Mouse (Mus musculus) testis, postnatal 10 days (tissue): ENCODE measurements around the gene Gm49378.

Source experiments
- DNase-seq: peaks from one replicate; pipeline ENCODE4 v3.0.0; 2021; ENCODE audit warnings: low spot score

Gm49378 gene

GRCm38 (mm10) chr14:55629312-55629711 lies 8.4 kb downstream of the Gm49378 start:
- DNase-seq, result peak; percentile 79

DNA sequence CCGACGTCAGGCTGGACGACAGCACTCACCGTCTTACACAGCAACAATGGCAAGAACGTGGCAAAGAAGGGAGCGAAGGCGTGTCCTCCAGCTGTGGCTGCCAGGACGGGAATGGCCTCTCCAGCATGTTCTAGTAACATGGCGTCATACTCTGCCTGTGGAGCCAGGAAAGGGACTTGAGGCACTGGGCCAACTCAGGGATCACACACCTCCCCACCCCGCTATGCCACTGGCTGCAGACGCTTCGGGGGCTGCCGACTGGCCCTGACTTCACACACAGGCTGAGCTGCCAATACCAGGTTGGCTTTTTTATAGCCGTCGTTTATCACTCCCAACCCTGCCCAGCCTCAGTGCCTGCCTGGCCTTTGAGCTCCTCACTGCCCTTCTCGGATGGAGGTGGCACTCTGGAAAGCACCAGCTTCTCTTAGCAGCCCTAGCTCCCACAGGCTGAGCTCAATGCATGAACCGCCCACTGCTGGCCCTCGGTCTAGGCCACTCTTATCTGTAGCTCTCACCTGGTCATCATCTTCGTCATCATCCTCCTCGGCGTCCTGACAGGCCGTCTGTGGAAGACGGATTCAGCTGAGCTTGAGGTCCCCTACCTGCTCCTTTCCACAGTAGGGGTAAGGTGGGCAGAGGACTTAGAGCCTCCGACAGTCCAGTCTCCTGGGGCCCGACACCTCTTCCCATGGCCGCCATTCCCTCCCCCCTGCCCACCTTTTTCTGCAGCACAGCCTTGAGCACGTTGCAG lies 9.4 kb downstream of the Gm49378 start:
- DNase-seq, result no peak

DNA sequence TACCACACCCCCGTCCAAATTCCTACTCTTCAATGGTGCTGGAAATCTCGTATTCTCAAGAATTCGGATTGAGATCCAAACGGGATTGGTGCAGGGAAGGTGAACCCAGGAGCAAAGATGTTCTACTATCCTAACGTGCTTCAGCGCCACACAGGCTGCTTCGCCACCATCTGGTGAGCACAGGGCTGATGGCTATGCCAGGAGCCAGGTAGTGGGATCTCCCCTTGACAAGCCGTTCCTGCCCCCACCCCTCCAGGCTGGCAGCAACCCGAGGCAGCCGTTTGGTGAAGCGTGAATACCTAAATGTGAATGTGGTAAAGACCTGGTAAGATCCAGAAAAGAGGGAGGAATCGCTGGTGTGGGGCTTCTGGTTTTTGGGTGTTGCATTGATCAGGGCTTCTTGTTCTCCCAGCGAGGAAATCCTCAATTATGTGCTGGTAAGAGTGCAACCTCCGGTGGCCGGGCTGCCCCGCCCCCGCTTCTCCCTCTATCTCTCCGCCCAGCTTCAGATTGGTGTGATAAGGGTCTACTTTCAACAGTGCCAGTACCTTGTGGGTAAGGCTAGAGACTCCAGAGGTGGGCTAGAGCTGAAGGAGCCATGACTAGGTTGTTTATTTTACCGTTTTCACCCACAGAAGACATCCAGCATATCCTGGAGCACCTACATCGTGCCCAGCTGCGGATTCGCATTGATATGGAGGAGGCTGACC lies 19.1 kb downstream of the Gm49378 start:
- no peak for DNase-seq

DNA sequence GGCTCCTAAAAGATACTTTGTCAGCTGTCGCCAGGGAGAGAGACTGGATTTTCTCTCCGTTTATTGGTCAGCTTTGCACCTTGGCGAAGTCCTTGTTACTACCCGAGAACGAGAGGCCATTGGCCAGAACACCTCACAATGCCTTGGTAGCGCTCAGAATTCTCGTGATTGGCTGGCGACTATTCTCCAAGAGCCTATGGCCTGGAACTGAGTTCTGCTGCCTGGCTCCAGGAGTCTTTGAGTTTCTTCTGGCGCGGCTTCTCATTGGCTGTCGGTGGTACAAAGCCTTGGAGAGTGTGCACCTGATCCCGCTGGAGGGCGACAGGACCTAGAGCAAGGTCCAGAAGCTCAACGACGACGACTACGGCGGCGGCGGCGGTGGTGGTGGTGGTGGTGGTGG lies 19.9 kb downstream of the Gm49378 start, which contains the start of gene Rec8:
Gene Rec8, plus strand, starts transcription at position 216 of the 400 bp plus-strand sequence.
- no peak for DNase-seq

GRCm38 (mm10) chr14:55616844-55617243 lies 20.9 kb downstream of the Gm49378 start:
- no peak for DNase-seq

DNA sequence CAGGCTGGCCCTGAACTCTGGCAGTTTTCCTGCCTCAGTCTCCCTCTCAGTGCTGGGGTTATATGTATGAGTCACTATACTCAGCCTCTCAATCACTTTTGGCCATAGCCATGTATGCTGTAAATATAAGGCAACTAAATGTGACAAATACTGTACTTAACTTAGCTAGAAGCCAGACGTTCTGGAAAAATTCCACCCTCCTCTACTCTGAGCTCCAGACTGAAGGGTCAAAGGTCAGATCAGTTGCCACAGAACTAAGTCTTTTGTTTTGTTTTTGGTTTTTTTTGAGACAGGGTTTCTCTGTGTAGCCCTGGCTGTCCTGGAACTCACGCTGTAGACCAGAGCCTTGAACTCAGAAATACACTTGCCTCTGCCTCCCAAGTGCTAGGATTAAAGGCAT lies 21.8 kb downstream of the Gm49378 start:
- no peak for DNase-seq

GRCm38 (mm10) chr14:55614565-55615178 lies 23.0 kb downstream of the Gm49378 start:
- DNase-seq, result no peak

DNA sequence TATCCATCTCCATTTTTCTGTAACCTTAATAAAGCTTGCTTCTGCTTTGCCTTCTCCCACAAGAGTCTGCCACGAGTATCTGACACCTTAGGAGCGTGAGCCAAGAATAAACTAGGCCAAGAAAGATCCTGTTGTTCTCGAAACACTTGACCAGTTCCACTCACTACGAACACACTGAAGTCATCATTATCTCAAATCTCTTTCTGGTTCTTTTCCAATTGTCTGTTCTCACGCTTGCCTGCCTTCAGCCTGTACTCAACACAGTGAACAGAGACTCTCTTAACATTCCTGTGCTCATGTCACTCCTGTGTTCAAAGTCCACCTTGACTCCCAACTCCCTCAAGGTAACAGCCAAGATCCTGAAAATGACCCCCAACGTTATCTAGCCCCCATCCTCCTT lies 24.3 kb downstream of the Gm49378 start:
- DNase-seq, result no peak

GRCm38 (mm10) chr14:55608339-55608738 lies 29.4 kb downstream of the Gm49378 start:
- DNase-seq, result no peak

DNA sequence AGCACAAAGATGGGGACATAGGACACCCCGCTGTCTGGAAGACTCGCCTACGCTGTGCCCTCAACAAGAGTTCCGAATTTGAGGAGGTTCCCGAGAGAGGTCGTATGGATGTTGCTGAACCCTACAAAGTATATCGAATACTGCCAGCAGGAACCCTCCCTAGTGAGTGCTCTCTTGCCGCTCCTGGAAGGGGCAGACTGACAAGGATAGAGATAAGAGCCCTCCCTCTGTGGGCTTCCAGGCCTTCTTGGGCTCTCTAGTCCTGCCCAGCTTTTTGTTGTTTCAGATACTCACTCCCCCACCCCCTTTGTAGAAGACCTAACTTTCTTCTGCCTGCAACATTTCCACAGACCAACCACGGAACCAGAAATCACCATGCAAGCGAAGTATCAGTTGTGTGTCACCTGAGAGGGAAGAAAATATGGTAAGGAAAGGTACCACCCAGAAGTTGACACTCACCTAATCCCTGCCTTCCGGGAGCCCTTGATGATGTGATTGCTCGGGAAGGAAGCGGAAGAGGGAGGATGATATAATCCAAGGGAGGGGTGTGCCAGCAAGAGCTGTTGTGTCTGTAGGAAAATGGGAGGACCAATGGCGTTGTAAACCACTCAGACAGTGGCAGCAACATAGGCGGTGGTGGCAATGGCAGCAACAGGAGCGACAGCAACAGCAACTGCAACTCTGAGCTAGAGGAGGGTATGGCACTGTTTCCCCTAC lies 31.8 kb downstream of the Gm49378 start:
- no peak for DNase-seq

GRCm38 (mm10) chr14:55604823-55605222 lies 32.9 kb downstream of the Gm49378 start:
- DNase-seq, result no peak

DNA sequence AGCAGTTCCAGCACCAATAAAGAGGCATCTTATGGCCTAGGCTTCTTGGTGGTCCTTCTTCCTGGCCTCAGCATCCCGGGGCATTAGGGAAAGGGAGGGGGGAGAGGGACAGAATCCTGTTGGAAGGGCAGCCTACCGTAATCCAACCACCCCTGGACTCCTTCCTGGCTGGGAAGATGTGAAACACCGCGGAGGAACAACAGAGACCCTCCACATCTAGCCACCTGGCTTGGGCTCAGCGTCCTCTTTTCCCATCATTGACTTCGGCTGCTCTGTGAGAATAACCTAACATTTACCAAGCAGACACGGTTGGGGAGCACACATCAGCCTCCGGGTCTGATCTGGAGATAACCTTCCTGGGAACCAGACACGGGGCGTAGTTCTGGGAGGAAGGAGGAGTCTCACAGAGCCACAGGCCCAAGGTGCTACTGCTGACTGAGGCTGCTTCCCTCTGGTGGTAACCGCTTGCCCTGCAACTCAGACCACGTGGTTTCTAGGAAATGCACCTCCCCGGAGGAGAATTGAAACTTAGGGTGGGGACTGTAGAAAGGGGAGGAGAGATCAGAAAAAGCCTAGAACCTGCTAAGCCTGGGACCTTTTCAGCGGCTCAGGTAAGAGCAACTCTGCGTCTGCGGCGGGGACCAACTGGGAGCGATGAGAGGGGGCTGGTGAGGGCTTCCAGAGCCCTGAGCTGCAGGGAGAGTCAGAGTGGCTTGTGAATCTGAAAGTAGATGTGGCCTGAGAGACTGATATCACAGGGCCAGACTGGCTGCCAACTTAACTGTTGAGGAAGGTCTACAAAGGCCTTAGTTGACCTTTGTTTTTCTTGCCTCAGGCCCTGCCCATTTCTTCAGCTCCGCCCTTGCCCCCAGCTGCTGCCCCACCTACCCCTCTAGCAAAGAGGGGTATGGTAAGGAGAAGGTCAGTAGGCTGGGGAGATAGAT lies 33.8 kb downstream of the Gm49378 start:
- DNase-seq, result peak; percentile 92

DNA sequence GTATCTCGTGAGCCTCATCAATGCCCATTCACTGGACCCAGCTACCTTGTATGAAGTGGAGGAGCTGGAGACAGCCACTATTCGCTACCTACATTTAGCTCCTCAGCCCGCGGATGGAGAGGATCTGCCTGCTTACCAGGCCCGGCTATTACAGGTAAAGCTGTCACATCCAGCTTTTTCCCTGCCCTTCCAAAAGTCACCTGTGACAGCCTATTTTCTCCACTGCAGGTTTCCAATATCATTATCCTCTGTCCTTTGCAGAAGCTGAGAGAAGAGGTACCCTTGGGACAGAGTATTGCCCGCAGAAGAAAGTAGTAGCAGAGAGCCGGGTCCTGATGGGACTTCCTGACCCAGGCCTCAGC lies 34.4 kb downstream of the Gm49378 start, which contains the start of gene Irf9:
Gene Irf9, plus strand, starts transcription at position 301 of the 362 bp plus-strand sequence.
- DNase-seq, result no peak

GRCm38 (mm10) chr14:55598521-55599390 lies 38.9 kb downstream of the Gm49378 start:
- no peak for DNase-seq

- DNase-seq, result no peak
Observed at GRCm38 (mm10) chr14:55596036-55596690, 41.5 kb downstream of the Gm49378 start.

GRCm38 (mm10) chr14:55592226-55592625 lies 45.5 kb downstream of the Gm49378 start:
- no peak for DNase-seq

GRCm38 (mm10) chr14:55591331-55591891 lies 46.3 kb downstream of the Gm49378 start, which contains the start of gene Rnf31:
Gene Rnf31 (plus strand): TSS chr14:55591708.
- peak; percentile 91 for DNase-seq

GRCm38 (mm10) chr14:55590748-55591330 lies 46.9 kb downstream of the Gm49378 start, which contains the start of gene Psme2:
Gene Psme2 (minus strand): TSS chr14:55591113.
- peak; percentile 92 for DNase-seq
